Mouse (Mus musculus) thymus, postnatal 10 days (tissue): Measurements from ENCODE around the gene Plcg1.
A peak's percentile ranks its signal among the peaks of the same experiment; 100 is the strongest.

Experiments used
- DNase-seq, 2 experiments: peaks; one replicate each; pipeline ENCODE4 v3.0.0; 2021; ENCODE audit warnings: low spot score in 2 of 2

Plcg1 gene

GRCm38 (mm10) chr2:160770409-160770808 lies 39.3 kb downstream of the Plcg1 start:
- no peak for DNase-seq

DNA sequence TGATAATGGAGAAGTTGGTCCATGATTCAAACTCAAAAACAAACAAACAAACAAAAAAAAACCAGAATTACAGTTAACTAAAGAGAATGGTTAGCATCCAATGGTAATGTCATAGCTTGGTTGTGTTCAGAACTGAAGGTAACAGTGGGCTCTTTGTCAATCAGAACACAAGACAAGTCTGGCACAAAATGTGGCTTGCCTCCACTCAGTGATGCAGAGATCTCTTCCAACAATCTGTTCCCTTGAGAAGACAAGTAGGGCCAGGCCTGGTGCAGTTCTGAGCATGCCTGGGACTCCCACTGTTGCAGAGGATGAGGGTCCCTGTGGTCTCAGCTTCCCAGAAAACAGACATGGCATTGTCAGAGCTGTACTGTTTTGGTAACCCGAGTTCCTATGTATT lies 39.8 kb downstream of the Plcg1 start:
- no peak for DNase-seq

DNA sequence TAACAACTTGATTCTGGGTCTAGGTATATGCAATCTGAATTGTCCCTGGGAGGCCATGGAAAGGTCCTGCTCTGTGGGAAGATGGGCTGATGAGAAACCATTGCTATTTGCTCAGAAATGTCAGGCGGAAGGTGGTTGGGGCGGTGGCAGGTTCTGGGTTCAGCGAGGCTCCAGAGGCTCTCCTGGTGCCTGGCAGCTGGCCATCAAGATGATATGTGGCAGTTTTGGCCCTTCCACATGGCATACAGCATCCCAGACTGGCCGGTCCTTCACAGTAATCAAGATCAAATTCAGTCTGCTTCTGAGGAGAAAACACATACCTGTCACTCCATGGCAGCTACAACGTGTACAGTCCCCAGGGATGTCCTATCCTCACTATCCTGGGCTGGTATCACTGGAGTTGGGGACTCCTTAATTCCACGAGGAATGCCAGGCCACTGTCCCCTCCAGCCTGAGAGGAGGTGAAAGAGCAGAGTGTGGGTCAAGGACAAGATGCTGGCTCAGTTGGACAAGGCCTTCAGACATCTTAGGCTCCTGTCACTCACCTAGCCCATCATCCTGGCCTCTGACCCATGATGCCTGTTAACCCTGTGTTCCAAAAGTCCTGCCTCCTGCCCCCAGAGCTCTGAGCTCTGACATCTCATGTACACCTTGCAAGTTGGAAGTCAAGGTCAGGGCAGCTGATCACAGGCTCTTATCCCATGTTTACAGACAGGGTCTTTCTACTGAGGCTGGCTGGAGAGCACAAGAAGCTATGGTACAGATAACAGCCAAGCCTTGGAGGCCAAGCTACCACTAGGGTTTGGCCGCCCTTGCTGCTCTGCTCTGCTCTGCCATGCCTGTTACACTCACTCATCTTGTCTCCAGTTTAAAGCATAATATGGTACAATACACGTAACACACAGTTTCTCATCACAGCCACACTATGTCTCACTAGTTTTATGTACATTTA lies 40.5 kb downstream of the Plcg1 start:
- no peak for DNase-seq

- no peak for DNase-seq
These were observed 46.9 kb downstream of the Plcg1 start for GRCm38 (mm10) chr2:160778034-160778433.

DNA sequence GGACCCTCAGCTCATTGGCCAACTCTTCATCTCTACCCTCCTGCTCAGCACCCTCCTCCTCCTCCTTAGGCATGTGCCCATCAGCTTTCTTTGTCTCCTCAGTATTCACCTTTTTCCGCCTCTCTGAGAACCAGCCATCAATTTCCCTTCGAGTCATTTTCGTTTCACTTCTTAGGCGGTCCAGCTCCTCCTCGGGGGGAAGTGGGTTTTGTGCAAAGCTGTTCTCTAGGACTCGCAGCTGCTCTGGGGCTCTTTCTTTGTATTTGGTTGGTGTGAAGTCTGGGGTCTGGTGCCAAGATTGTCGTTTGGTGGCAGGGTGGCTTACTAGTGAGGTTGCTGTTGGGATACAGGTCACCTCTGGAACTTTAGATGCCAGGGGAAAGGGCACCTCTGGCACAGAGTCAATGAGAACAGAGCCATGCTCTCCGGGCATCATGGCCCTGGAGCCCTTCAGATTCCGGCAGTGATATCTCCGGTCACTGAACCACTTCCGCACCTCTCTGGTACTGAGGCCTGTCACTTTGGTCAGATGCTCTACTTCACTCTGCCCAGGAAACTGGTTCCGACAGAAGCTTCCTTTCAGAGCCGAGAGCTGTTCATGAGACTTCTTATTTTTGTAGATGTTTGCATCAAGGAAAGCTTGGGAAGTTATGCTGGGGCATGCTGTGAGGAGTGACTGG lies 49.2 kb downstream of the Plcg1 start:
- DNase-seq = no peak

DNA sequence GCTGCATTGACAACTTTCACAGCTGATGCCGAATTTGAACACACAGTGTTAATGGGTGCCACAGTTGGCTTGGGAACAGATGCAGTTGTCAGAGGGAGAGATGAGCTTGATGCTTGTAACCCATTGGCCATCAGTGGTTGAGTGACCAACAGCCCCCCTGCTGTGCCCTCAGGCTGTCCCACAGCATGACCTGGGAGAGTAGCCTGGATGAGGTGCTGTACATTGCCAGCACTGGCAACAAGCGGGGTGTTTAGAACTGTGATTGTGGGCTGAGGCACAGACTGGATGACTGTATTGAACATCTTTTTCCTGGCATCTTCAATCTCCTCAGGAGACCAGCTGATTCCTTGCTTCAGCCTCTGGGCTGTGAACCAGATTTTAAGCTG lies 49.7 kb downstream of the Plcg1 start:
- DNase-seq = no peak

GRCm38 (mm10) chr2:160786333-160786732 lies 55.2 kb downstream of the Plcg1 start:
- DNase-seq = no peak

DNA sequence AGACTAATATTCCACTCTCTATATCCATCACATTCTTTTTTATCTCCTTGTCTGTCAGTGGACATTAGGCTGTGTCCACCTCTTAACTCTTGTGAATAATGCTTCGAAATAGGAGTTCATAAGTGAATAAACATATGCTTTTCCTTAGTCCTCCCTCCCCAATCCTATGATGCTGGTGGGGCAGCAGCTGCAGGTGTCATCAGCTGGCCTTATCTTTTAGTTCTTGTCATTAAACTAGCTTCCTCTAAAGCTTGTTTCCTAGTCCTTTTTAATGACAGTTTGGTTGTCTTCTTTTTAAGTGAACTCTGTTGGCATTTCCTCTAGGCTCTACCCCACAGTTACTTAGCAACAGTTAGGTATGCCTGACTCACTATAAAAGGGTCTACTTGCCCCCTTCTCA lies 57.9 kb downstream of the Plcg1 start:
- DNase-seq = no peak

DNA sequence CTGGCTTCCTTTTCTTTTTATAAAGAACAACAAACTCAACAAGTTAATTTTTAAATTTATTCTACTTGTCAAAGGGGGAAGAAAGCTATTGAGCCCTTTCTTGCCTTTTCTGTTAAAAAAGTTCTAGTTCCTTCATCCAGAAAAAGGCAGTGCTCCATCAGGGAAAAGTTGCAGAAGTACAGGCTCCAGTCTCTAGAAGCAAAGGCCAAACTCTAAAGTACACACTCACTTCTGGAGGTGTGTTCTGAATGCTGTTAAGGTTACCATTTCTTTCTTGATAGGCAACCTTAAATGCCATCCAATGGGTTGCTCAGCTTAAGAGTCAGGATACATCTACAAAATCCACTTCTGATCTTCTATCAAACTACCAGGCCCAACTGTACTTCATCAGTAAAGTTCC lies 58.6 kb downstream of the Plcg1 start:
- no peak for DNase-seq

GRCm38 (mm10) chr2:160793117-160793516 lies 62.0 kb downstream of the Plcg1 start:
- DNase-seq = no peak

GRCm38 (mm10) chr2:160796973-160797372 lies 65.9 kb downstream of the Plcg1 start:
- peak in 1 of 2 experiments; percentile 16 for DNase-seq

DNA sequence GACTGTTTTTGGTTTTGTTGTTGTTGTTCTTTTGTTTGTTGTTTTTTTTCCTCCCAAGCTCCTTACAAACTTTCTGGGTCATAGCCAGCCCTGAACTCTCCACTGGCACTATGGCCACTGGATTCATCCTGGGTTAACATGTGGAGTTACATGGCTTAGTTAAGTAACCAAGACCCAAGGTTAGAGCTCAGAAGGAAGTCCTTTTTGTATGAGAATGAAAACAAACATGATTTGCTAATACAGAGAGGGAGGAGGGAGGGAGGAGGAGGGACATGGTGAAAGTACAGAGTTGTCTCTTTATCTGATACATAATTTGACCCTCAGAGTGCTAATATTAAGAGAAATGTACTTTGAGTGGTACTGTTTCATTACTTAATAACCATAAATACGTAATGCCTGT lies 67.1 kb downstream of the Plcg1 start:
- DNase-seq = no peak

- no peak for DNase-seq
These were observed 69.9 kb downstream of the Plcg1 start for GRCm38 (mm10) chr2:160800967-160801366.

DNA sequence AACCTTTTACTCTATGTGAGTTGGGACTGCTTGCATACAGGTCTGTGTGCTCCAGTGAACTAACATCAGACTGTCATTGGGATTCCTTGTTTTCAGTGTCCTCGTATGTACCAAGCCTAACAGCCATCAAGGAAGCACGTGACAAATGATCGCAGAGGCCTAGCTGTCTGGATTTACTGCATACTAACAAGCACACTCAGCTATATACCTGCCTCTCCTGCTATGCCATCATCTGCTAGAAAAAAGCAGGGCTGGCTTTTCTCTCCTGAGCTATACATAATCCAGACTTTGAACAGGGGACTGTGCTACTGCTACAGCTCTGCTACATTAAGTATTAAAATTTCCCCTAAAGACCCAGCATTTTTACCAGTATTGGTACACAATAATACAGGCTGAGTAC lies 71.2 kb downstream of the Plcg1 start:
- no peak for DNase-seq

DNA sequence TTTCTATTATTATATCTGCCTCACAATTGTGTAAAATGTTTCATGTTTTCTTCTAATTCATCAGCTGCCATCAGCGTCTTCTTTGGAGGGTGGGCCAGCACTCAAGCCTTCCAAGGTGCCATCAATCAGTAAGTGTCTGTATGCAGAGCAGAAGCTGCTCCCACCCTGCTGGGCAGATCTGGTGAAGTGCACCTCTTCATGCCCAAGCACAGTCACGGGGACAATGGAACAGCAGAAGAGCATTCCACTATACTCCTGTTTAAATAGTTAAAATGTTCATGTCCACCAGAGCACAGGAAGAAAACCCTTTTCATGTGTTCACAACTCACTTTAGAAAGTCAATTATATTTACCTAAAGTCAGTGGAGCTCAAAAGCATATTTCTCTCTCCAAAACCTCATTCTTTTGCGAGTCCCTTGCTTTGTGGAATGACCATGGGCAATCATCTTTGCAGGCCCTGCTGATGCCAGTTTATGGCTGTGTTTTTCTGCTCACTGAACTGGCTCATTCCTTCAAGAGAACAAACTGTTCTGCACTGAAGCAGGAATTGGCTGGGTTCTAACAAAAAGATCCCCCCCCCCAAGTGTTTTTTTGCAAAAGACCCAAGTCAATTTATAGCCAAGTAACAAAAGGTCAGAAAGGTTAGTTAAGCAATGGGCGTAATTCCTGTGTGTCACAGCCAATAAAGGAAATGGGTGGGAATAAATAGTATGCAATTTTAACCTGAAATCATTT lies 73.9 kb downstream of the Plcg1 start:
- no peak for DNase-seq

GRCm38 (mm10) chr2:160806091-160806521 lies 75.0 kb downstream of the Plcg1 start:
- DNase-seq = no peak

DNA sequence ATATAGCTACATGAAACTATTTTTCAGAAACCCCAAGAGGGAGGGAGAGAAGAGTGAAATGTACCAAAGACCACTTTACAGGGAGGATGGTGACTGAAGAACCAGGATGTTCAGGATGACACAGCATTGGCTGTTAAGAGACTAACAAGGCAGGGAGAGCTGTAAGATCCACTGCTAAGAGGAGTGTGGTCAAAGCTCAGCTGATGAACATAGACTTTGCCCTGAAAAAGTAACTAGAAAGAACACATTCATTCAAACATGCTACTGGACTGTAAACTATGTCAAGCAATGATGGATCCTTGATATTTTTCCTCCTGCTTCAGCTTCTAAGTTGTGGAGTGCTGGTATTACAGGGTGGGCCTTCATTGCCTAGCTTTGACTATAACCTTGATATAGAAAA lies 79.3 kb downstream of the Plcg1 start:
- no peak for DNase-seq

DNA sequence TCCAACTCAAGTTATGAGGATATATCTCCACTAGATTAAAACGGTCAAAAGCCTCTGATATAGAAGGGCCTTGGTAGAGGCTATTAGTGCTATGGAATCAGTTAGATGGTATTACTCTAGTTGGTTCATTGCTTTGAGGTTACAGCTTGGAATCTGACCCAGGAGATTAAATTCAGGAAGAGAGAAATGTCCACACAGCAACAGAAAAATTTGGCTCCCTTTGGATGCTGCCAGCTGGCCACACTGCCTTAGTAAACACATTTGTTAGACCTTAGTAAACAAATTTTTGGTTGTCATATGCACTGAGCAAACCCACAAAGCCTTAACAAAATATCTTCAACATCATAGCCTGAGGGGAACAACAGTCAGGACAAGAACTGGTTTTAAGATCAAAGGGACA lies 79.7 kb downstream of the Plcg1 start:
- no peak for DNase-seq
